Mouse (Mus musculus) forebrain, embryonic 11.5 days (tissue): ENCODE data around the gene Rps28. TPM values are rescaled to one million over a fixed set of nuclear protein-coding genes. Genes with fewer than 3 reads are reported as not detected.
A peak's percentile ranks its signal among the peaks of the same experiment; 100 is the strongest.
"Not testable (repeated sequence)": the region's sequence is repeated elsewhere in the genome, so short reads cannot be mapped to it uniquely, and the experiment has no call there.

ENCODE experiments used
- ATAC-seq: fragments of 200-750 bp; cut with Nextera tagmentation; replicated peaks from 2 replicates; pipeline ENCODE4 v1.8.0; 2017; ENCODE audit warnings: moderate TSS enrichment; ENCODE audit not compliant: low FRiP score
- DNase-seq: peaks from one replicate; pipeline ENCODE4 v3.0.0-alpha.2; 2017; ENCODE audit warnings: low spot score
- H3K27ac ChIP-seq: fragments of 300-500 bp; sonication (generic); 2 replicates; pipeline ENCODE4 v1.5.1; 2014; ENCODE audit warnings: low read depth, low read length
- H3K27me3 ChIP-seq: fragments of 300-500 bp; sonication (generic); 2 replicates; pipeline ENCODE4 v1.6.1; 2014; ENCODE audit warnings: mild to moderate bottlenecking, low read length, mixed read lengths; ENCODE audit not compliant: control insufficient read depth, insufficient read depth
- H3K36me3 ChIP-seq: fragments of 300-500 bp; sonication (generic); 2 replicates; pipeline ENCODE4 v1.6.1; 2014; ENCODE audit warnings: mild to moderate bottlenecking, low read length, moderate library complexity, mixed read lengths; ENCODE audit not compliant: control insufficient read depth, insufficient read depth
- H3K4me1 ChIP-seq: fragments of 300-500 bp; sonication (generic); replicated peaks from 2 replicates; pipeline ENCODE4 v1.6.1; 2014; ENCODE audit warnings: low read length, mixed read lengths; ENCODE audit not compliant: control insufficient read depth, insufficient read depth
- H3K4me2 ChIP-seq: fragments of 300-500 bp; sonication (generic); 2 replicates; pipeline ENCODE4 v1.6.1; 2014; ENCODE audit warnings: low read depth, mild to moderate bottlenecking, low read length, moderate library complexity, mixed read lengths; ENCODE audit not compliant: severe bottlenecking
- H3K4me3 ChIP-seq: fragments of 300-500 bp; sonication (generic); 2 replicates; pipeline ENCODE4 v1.5.1; 2014; ENCODE audit warnings: low read depth, low read length
- H3K9ac ChIP-seq: fragments of 300-500 bp; sonication (generic); 2 replicates; pipeline ENCODE4 v1.6.1; 2014; ENCODE audit warnings: low read length
- H3K9me3 ChIP-seq: fragments of 300-500 bp; sonication (generic); 2 replicates; pipeline ENCODE4 v1.6.1; 2016; ENCODE audit warnings: low read length, mixed read lengths; ENCODE audit not compliant: control insufficient read depth
- WGBS: fragments of 180-500 bp; shearing (Covaris S2); extraction: QIAGEN DNeasy Blood & Tissue Kit; methylation state at CpG from one replicate; pipeline ENCODE4 v1.1.7; 2014; 5-methylcytosine and 5-hydroxymethylcytosine counted together
- polyA plus RNA-seq: library from polyadenylated mRNA; unstranded; fragments of >200 nt; fragmentation: Nextera tagmentation; extraction: Ambion mirVana; gene quantifications from 2 replicates; pipeline ENCODE4 v1.2.1, GENCODE M21; 2014

The Rps28 gene
- 758 and 759 TPM in 2 replicates for polyA plus RNA-seq

DNA sequence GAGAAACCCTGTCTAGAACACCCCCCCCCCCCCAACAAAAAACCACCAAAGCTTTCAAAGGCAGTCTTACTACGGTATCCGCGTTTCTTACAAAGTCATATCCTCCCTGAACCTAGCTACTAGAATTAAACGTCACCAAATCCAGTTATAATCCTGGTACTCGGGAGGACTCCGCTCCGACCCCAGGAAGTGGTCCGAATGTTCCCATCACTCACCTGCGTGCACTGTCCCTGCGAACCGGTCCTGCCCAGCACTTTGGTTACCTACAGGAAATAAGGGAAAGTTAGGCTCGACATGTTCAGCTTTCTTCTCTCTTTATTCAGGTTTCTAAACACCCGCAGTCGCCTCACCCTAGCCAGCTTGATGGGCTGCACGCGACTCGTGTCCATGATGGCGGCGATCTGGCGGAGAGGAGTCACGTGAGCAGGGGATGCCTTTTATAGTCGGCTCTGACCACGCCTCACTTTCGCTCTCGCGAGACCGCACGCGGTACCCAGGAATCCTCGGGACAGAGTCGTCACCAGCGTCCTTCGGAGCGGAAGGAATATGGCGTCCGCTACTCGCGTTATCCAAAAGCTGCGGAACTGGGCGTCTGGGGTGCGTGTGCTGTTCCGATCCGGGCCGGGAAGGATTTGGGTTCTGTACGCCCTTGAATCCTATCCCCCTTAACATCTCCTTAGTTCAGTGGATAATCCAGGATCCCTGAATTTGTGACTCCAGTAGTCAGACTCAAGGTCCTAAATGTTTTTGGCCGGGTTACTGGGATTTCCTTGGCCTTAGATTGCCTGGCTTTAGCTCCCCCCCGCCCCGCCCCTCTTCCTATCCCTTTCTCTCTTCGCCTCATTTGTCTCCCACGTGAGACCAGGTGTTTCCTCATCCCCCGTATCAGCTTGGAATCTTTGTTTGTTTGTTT is at the start of gene Rps28, which contains the start of gene Ndufa7:
Gene Rps28, minus strand, starts transcription at position 479 of the 913 bp plus-strand sequence.
Gene Ndufa7, plus strand, starts transcription at position 489 of the 913 bp plus-strand sequence.
- peak; percentile 92 for ATAC-seq
- WGBS, result under 1% methylated on average over 51 of the region's 51 CpGs

DNA sequence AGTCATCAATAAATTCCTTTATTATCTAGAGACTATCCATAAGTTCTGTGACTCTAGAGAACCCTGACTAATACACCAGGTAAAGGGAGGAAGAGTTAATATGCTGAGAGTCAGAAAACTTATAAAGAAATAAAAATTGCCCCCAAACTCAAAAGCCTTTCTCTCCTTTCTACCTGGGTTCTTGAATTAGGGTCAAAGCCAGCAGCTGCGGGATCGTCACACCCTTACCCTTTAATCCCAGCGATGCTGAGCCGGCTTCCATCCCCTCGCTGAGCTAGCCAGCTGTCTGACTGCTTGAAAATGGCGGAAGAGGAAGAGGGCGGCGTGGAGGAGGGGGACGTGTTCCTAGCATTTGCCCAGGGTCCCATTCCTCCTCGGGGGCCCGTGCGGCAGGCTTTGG is 49.2 kb upstream of the Rps28 start, which contains the start of gene Gm7029:
Gene Gm7029, plus strand, starts transcription at position 301 of the 400 bp plus-strand sequence.
- not testable (repeated sequence) for H3K4me3 ChIP-seq, H3K9me3 ChIP-seq, H3K27ac ChIP-seq, H3K27me3 ChIP-seq, DNase-seq, ATAC-seq, H3K9ac ChIP-seq, H3K4me1 ChIP-seq, H3K4me2 ChIP-seq, H3K36me3 ChIP-seq
- WGBS, result 94% methylated on average over 5 of the region's 12 CpGs

More for the DNA sequence above, at the start of gene Rps28, which contains the start of gene Ndufa7:
- H3K27ac ChIP-seq, result peak within 1 kb of the TSS; percentile 51; the same call in 1 of the 2 replicates
- DNase-seq, result peak; percentile 99
- peaks cover 11% of the 10 kb centered on the region for H3K36me3 ChIP-seq
- H3K4me2 ChIP-seq, result peak within 1 kb of the TSS; percentile 87
- no peaks in the 10 kb centered on the region for H3K27me3 ChIP-seq
- H3K4me1 ChIP-seq, result peaks cover 15% of the 10 kb centered on the region
- H3K9me3 ChIP-seq, result no peaks in the 10 kb centered on the region
- H3K4me3 ChIP-seq, result peak within 1 kb of the TSS; percentile 77
- H3K9ac ChIP-seq, result peak within 1 kb of the TSS; percentile 76

DNA sequence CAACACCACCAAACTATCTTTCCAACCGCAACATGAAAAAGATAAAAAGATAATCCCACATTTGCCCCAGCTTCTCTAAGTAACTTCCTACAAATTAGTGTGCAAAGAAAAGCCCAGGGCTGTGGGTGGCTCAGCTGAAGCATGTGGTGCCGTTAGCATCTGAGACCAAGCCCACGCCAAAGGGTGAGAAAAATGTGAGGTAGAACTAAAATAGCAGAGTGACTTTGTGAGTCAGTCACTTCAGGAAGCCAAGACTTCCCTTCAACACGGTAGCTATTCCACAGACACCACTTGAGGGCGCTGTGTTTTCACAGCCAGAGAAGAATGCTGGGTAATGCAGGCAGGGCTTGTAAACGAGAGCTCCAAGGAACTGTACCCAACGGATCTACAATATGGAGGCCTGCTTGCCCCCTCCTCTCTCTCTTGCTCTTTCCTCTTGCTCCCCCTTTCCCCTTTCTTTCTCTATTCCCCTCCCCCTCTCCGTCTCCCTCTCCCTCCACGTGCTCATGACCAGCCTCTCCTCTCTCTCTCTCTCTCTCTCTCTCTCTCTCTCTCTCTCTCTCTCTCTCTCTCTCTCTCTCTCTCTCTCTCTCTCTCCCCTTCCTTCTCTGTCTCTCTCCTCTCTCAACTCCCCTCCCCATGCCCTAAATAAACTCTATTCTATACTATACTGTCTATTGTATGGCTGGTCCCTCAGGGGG is 41.1 kb upstream of the Rps28 start:
- Histone ChIP-seq H3K9ac (no peak overlapping the region), H3K4me1 (no peaks in the 10 kb centered on the region), H3K4me2 (no peak overlapping the region), H3K27ac (no peak overlapping the region), H3K9me3 (no peaks in the 10 kb centered on the region), H3K4me3 (no peak overlapping the region), H3K27me3 (no peaks in the 10 kb centered on the region), H3K36me3 (no peaks in the 10 kb centered on the region)
- DNase-seq, result no peak
- no peak for ATAC-seq
- WGBS, result 44% methylated on average over 9 of the region's 9 CpGs

- Histone ChIP-seq H3K4me3 (no peak overlapping the region), H3K4me1 (no peaks in the 10 kb centered on the region), H3K9ac (no peak overlapping the region), H3K36me3 (no peaks in the 10 kb centered on the region), H3K9me3 (no peaks in the 10 kb centered on the region), H3K4me2 (no peak overlapping the region), H3K27me3 (no peaks in the 10 kb centered on the region), H3K27ac (no peak overlapping the region)
- whole genome bisulfite sequencing, result 77% methylated on average over 4 of the region's 4 CpGs
- DNase-seq (no peak), ATAC-seq (no peak)
These were observed 33.5 kb upstream of the Rps28 start for GRCm38 (mm10) chr17:33857816-33858215.

DNA sequence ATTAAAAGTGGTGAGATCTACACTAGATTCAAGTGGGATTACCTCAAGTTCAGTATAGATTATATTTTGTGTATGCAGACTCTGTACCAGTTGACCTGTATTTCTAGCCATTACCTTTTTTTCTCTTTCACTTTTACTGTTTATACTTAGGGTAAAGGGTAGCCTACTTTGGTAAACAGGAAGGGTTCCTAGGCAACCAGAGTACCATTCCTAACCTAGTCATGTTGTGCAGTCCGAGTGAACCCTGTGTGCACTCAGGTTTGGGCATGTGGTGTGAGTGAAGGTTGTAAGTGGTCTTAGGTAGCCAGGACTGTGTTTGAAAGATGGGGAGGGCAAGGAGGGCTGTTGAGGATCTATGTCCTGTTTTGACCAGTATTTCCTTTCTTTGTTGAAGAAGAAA is 27.0 kb upstream of the Rps28 start:
- 88% methylated on average over 1 of the region's 1 CpGs for WGBS
- no peak for DNase-seq
- Histone ChIP-seq H3K9me3 (no peaks in the 10 kb centered on the region), H3K36me3 (no peaks in the 10 kb centered on the region), H3K9ac (no peak overlapping the region), H3K27ac (no peak overlapping the region), H3K4me1 (no peaks in the 10 kb centered on the region), H3K4me3 (no peak overlapping the region), H3K27me3 (no peaks in the 10 kb centered on the region), H3K4me2 (no peak overlapping the region)
- no peak for ATAC-seq

DNA sequence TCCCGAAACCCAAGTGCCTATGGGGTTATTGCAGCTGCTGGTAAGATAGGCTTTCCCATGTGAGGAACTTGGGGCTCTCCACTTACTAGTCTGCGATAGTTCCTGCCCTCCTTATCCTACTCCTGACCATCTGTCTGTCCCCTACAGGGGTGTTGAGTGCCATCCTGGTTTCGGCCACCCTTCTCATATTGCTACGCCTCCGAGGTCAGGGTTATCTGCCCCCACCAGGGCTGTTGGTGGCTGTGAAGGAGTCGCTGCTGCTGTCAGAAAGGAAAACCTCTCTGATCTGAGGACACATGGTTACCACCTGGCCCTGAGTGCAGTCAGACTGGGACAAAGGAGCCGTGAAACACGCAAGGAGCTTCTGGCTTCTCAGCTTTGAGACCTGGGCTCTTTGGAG is 23.8 kb upstream of the Rps28 start:
- DNase-seq (peak; percentile 44), ATAC-seq (no peak)
- no peaks in the 10 kb centered on the region for H3K36me3 ChIP-seq
- H3K27me3 ChIP-seq, result no peaks in the 10 kb centered on the region
- H3K4me3 ChIP-seq, result no peak overlapping the region
- H3K9ac ChIP-seq, result no peak overlapping the region
- no peaks in the 10 kb centered on the region for H3K4me1 ChIP-seq
- no peak overlapping the region for H3K4me2 ChIP-seq
- WGBS, result 93% methylated on average over 8 of the region's 8 CpGs
- no peaks in the 10 kb centered on the region for H3K9me3 ChIP-seq
- H3K27ac ChIP-seq, result no peak overlapping the region

GRCm38 (mm10) chr17:33844196-33844595 is 19.8 kb upstream of the Rps28 start:
- no peaks in the 10 kb centered on the region for H3K4me1 ChIP-seq
- H3K4me2 ChIP-seq, result peak overlapping the region; percentile 73; the same call in 1 of the 2 replicates
- 89% methylated on average over 1 of the region's 1 CpGs for WGBS
- peak overlapping the region; percentile 79; the same call in 1 of the 2 replicates for H3K9ac ChIP-seq
- DNase-seq (peak; percentile 33), ATAC-seq (no peak)
- H3K36me3 ChIP-seq, result no peaks in the 10 kb centered on the region
- H3K27me3 ChIP-seq, result no peaks in the 10 kb centered on the region
- no peak overlapping the region; the same call in 1 of the 2 replicates for H3K4me3 ChIP-seq
- H3K9me3 ChIP-seq, result no peaks in the 10 kb centered on the region
- no peak overlapping the region for H3K27ac ChIP-seq

DNA sequence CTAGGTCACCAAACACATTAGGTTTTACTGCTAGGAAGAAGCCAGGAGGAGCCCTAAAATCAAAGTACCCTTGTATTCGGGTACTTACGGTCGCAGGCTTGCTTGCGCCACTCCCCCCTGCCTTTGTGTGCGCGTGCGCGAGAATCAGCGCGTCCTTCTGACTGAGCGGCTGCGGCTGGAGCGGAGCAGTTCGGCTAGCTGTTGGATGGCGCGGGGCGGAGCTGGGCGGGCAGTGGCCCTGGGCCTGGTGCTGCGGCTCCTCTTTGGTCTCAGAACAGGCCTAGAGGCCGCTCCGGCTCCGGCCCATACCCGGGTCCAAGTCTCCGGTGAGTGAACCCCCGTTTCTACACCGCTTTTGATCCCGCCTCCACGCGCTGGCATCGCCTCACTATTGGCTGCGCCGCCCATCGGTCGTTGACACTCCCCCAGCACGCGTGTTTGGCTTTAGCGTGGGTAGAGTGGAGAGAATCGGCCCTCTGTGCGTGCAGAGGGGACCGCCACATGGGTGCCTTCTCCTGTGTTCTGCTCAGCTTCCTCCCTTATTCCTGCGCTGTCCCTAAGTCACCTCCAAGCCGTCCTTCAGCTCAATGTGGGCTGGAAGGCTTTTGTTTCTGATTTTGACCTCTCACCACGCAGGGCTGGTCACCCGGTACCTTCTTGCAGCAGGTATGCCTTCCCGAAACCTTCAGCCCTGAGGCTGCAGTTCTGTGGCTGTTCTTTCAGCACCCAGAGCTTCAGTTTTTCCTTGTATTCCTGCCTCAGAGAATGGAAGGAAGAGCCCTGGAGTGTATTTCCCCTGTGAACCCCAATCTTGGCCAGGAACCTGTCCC is 18.8 kb upstream of the Rps28 start, which contains the start of gene Cd320:
Gene Cd320, plus strand, starts transcription at position 126 of the 830 bp plus-strand sequence.
- Histone ChIP-seq H3K4me1 (no peaks in the 10 kb centered on the region), H3K9me3 (no peaks in the 10 kb centered on the region), H3K4me3 (peak within 1 kb of the TSS; percentile 86), H3K27ac (no peak within 1 kb of the TSS), H3K36me3 (no peaks in the 10 kb centered on the region; the same call in 1 of the 2 replicates), H3K27me3 (no peaks in the 10 kb centered on the region), H3K4me2 (peak within 1 kb of the TSS; percentile 73), H3K9ac (peak within 1 kb of the TSS; percentile 79)
- peak; percentile 89 for ATAC-seq
- peak; percentile 95 for DNase-seq
- WGBS, result under 1% methylated on average over 41 of the region's 45 CpGs
